Mouse (Mus musculus) neural tube, embryonic 11.5 days (tissue): ENCODE results near the gene Sema5a. TPM values are rescaled to one million over a fixed set of nuclear protein-coding genes. Genes with fewer than 3 reads are reported as not detected.

Experiments used
- ATAC-seq: fragments of 200-750 bp; cut with Nextera tagmentation; 2 replicates; pipeline ENCODE4 v1.8.0; 2017; ENCODE audit warnings: moderate number of reproducible peaks, mild to moderate bottlenecking, moderate TSS enrichment, moderate library complexity; ENCODE audit not compliant: insufficient read depth, low FRiP score, low TSS enrichment
- DNase-seq: peaks from one replicate; pipeline ENCODE4 v3.0.0-alpha.2; 2015; ENCODE audit warnings: low spot score
- H3K27ac ChIP-seq: fragments of 300-500 bp; sonication (generic); 2 replicates; pipeline ENCODE4 v1.5.1; 2014; ENCODE audit warnings: low read depth, mild to moderate bottlenecking, low read length
- H3K27me3 ChIP-seq: fragments of 300-500 bp; sonication (generic); 2 replicates; pipeline ENCODE4 v1.6.1; 2014; ENCODE audit warnings: mild to moderate bottlenecking, low read length, mixed read lengths; ENCODE audit not compliant: control insufficient read depth, insufficient read depth
- H3K36me3 ChIP-seq: fragments of 300-500 bp; sonication (generic); 2 replicates; pipeline ENCODE4 v1.6.1; 2014; ENCODE audit warnings: mild to moderate bottlenecking, low read length, moderate library complexity, mixed read lengths; ENCODE audit not compliant: control insufficient read depth, insufficient read depth
- H3K4me1 ChIP-seq: fragments of 300-500 bp; sonication (generic); 2 replicates; pipeline ENCODE4 v1.6.1; 2014; ENCODE audit warnings: low read length, mixed read lengths; ENCODE audit not compliant: control insufficient read depth, insufficient read depth
- H3K4me2 ChIP-seq: fragments of 300-500 bp; sonication (generic); 2 replicates; pipeline ENCODE4 v1.6.1; 2014; ENCODE audit warnings: low read depth, mild to moderate bottlenecking, moderate library complexity
- H3K4me3 ChIP-seq: fragments of 300-500 bp; sonication (generic); 2 replicates; pipeline ENCODE4 v1.5.1; 2014; ENCODE audit warnings: low read depth, low read length
- H3K9ac ChIP-seq: fragments of 300-500 bp; sonication (generic); 2 replicates; pipeline ENCODE4 v1.6.1; 2014; ENCODE audit warnings: mild to moderate bottlenecking, low read length
- H3K9me3 ChIP-seq: fragments of 300-500 bp; sonication (generic); 2 replicates; pipeline ENCODE4 v1.6.1; 2016; ENCODE audit warnings: low read length; ENCODE audit not compliant: control insufficient read depth
- WGBS: fragments of 180-500 bp; shearing (Covaris S2); extraction: QIAGEN DNeasy Blood & Tissue Kit; methylation state at CpG from one replicate; pipeline ENCODE4 v1.1.7; 2014; 5-methylcytosine and 5-hydroxymethylcytosine counted together
- polyA plus RNA-seq: library from polyadenylated mRNA; unstranded; fragments of >200 nt; fragmentation: Nextera tagmentation; extraction: Ambion mirVana; gene quantifications from 2 replicates; pipeline ENCODE4 v1.2.1, GENCODE M21; 2014

Sema5a gene
- polyA plus RNA-seq, 1 experiment from 2014 or later: 10.3 TPM

GRCm38 (mm10) chr15:32533541-32534080 lies 289.0 kb downstream of the Sema5a start:
- DNase-seq: no peak
- H3K4me1 ChIP-seq: no peaks in the 10 kb centered on the region
- no peaks in the 10 kb centered on the region for H3K27me3 ChIP-seq
- no peak for ATAC-seq
- H3K4me3 ChIP-seq: no peak overlapping the region
- WGBS: 57% methylated on average over 1 of the region's 1 CpGs
- H3K4me2 ChIP-seq: no peak overlapping the region
- H3K9ac ChIP-seq: no peak overlapping the region
- H3K9me3 ChIP-seq: no peaks in the 10 kb centered on the region
- no peaks in the 10 kb centered on the region for H3K36me3 ChIP-seq
- no peak overlapping the region for H3K27ac ChIP-seq

- 85% methylated on average over 6 of the region's 6 CpGs for WGBS
- H3K9ac ChIP-seq: no peak overlapping the region
- no peaks in the 10 kb centered on the region for H3K9me3 ChIP-seq
- ATAC-seq: no peak
- DNase-seq: no peak
- H3K27me3 ChIP-seq: no peaks in the 10 kb centered on the region
- H3K4me1 ChIP-seq: no peaks in the 10 kb centered on the region
- no peak overlapping the region for H3K4me2 ChIP-seq
- H3K27ac ChIP-seq: no peak overlapping the region
- H3K4me3 ChIP-seq: no peak overlapping the region
- H3K36me3 ChIP-seq: no peaks in the 10 kb centered on the region
Measured at GRCm38 (mm10) chr15:32536755-32537503, 292.3 kb downstream of the Sema5a start.

- H3K4me3 ChIP-seq: no peak overlapping the region
- no peaks in the 10 kb centered on the region for H3K9me3 ChIP-seq
- H3K36me3 ChIP-seq: no peaks in the 10 kb centered on the region
- 79% methylated on average over 2 of the region's 2 CpGs for WGBS
- H3K4me2 ChIP-seq: no peak overlapping the region
- no peak overlapping the region for H3K27ac ChIP-seq
- H3K9ac ChIP-seq: no peak overlapping the region
- H3K27me3 ChIP-seq: no peaks in the 10 kb centered on the region
- DNase-seq: no peak
- no peak for ATAC-seq
- H3K4me1 ChIP-seq: no peaks in the 10 kb centered on the region
Measured at GRCm38 (mm10) chr15:32537504-32537792, 292.8 kb downstream of the Sema5a start.

- Histone ChIP-seq H3K4me3 (no peak overlapping the region), H3K36me3 (no peaks in the 10 kb centered on the region), H3K9ac (no peak overlapping the region), H3K27ac (no peak overlapping the region), H3K27me3 (no peaks in the 10 kb centered on the region), H3K4me2 (no peak overlapping the region), H3K4me1 (no peaks in the 10 kb centered on the region), H3K9me3 (no peaks in the 10 kb centered on the region)
- no peak for DNase-seq
- ATAC-seq: no peak
- WGBS: 80% methylated on average over 3 of the region's 3 CpGs
Measured at GRCm38 (mm10) chr15:32538092-32538491, 293.5 kb downstream of the Sema5a start.

GRCm38 (mm10) chr15:32542746-32543145 lies 298.1 kb downstream of the Sema5a start:
- Histone ChIP-seq H3K4me2 (no peak overlapping the region), H3K9ac (no peak overlapping the region), H3K27me3 (no peaks in the 10 kb centered on the region), H3K36me3 (no peaks in the 10 kb centered on the region), H3K4me1 (no peaks in the 10 kb centered on the region), H3K4me3 (no peak overlapping the region), H3K27ac (no peak overlapping the region), H3K9me3 (no peaks in the 10 kb centered on the region)
- DNase-seq (no peak), ATAC-seq (no peak)
- WGBS: 55% methylated on average over 1 of the region's 1 CpGs

- ATAC-seq (no peak), DNase-seq (no peak)
- H3K27me3 ChIP-seq: no peaks in the 10 kb centered on the region
- WGBS: 87% methylated on average over 3 of the region's 3 CpGs
- H3K27ac ChIP-seq: no peak overlapping the region
- no peaks in the 10 kb centered on the region for H3K36me3 ChIP-seq
- H3K4me2 ChIP-seq: no peak overlapping the region
- H3K9ac ChIP-seq: no peak overlapping the region
- no peaks in the 10 kb centered on the region for H3K9me3 ChIP-seq
- H3K4me1 ChIP-seq: no peaks in the 10 kb centered on the region
- H3K4me3 ChIP-seq: no peak overlapping the region
Measured at GRCm38 (mm10) chr15:32543181-32543580, 298.6 kb downstream of the Sema5a start.

- no peak for DNase-seq
- Histone ChIP-seq H3K27ac (no peak overlapping the region), H3K36me3 (no peaks in the 10 kb centered on the region), H3K4me1 (no peaks in the 10 kb centered on the region), H3K4me3 (no peak overlapping the region), H3K27me3 (no peaks in the 10 kb centered on the region), H3K9ac (no peak overlapping the region), H3K4me2 (no peak overlapping the region), H3K9me3 (no peaks in the 10 kb centered on the region)
- WGBS: 54% methylated on average over 3 of the region's 3 CpGs
- no peak for ATAC-seq
Measured at GRCm38 (mm10) chr15:32545455-32545854, 300.8 kb downstream of the Sema5a start.

- H3K27me3 ChIP-seq: no peaks in the 10 kb centered on the region
- 88% methylated on average over 7 of the region's 7 CpGs for WGBS
- no peak overlapping the region for H3K4me2 ChIP-seq
- no peak overlapping the region for H3K27ac ChIP-seq
- no peak overlapping the region for H3K4me3 ChIP-seq
- H3K36me3 ChIP-seq: no peaks in the 10 kb centered on the region
- DNase-seq: no peak
- no peaks in the 10 kb centered on the region for H3K4me1 ChIP-seq
- H3K9me3 ChIP-seq: no peaks in the 10 kb centered on the region
- no peak overlapping the region for H3K9ac ChIP-seq
- ATAC-seq: no peak
Measured at GRCm38 (mm10) chr15:32546746-32547145, 302.1 kb downstream of the Sema5a start.

GRCm38 (mm10) chr15:32558925-32559324 lies 314.3 kb downstream of the Sema5a start:
- Histone ChIP-seq H3K4me1 (no peaks in the 10 kb centered on the region), H3K4me2 (no peak overlapping the region), H3K4me3 (no peak overlapping the region), H3K27ac (no peak overlapping the region), H3K27me3 (no peaks in the 10 kb centered on the region), H3K9me3 (no peaks in the 10 kb centered on the region), H3K36me3 (no peaks in the 10 kb centered on the region), H3K9ac (no peak overlapping the region)
- 88% methylated on average over 2 of the region's 2 CpGs for WGBS
- ATAC-seq (no peak), DNase-seq (no peak)
